Mouse (Mus musculus) lung, postnatal 25 days (tissue): Measurements from ENCODE around the gene Ntn3.

ENCODE experiments used
- DNase-seq: peaks from one replicate; pipeline ENCODE4 v3.0.0; 2022; ENCODE audit warnings: low spot score

Gene Ntn3

DNA sequence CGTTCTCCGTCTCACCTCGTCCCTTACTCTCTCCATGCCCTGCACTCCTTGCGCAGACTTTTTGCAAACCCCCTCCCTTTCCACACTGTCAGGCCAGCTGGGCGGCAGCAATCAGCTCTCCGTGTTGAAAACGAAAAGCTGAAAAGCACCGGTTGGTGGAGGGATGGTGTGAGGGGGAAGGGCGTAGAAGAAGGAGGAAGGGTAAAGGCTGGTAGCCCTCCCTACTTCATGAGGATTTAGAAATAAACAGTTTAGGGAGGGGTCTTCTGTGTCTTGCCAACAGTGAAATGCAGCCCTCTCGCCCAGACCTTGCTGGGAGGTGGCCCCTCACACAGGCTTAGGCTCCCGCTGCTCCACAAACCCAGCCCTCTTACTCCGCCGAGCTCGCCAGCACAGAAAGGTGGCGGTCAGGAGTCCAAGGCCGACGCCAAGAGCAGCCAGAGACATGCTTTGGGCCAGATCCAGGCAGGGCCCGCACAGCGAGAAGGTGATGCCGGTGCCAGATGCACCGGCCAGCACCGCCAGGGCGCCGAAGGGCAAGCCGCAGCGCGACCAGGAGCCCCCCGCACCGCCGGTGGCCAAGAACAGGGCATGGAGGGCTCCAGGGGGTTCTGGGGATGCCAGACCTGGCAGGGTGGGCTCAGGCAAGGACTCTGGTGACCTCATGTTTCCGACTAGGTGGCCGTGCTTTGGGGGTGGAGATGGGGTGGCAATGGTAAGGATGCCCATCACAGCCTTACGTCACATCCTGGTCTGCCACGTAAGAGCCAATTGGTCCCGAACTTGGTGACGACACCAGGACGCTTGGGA is 2.5 kb upstream of the Ntn3 start:
- DNase-seq = no peak

DNA sequence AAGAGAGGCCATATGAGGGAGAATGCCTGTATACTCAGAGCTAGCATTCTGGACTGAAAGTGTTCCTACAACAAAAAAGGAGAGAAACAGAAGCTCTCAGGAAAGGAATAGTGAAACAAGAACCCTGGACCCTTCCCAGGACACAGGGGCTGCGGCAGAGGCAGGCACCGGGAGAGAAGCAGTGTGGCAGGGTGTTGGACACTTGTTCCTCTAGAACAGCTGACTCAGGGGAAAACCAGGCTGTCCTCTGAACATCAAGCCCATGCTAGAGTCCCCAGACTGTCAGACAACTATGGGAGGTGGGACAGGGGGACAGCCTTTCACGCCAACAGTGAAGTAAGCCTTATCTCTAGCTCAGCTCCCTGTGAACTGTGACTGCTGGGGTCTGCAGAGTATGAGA is 1.3 kb upstream of the Ntn3 start:
- DNase-seq = no peak

DNA sequence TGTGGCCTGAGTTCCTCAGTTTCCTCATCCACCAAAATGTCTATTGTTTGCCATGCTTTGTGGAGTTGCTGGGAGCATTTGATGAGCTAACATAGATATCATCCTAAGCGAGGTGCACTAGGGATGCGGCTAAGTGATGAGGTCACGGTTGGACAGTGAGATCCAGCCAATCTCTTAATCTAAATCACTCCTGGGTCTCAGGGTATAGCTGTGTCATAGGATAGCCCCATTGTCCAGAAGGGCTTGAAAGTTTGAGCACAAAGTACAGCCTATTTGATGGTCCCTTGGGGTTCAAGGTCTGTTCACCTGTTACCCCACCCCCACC is 547 bp upstream of the Ntn3 start:
- DNase-seq = no peak

DNA sequence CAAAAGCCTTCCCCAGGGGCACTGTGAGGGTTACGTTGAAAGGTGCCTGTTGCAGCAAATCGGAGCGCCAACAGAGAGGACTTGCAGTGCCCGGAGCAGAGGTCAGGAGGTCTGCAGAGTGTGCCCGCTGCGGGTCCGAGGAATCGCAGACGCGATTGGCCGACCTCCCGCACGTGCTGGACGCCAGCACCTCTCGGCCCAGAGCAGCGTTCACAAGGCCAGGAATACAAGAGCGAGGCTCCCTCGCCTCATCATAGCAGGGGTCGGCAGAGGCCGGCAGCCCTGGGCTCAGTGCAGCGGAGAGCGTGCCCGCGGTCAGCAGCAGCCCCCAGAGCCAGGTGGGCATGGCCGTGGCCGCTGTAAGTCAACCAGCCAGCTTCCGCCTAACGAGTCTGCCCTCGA is 689 bp downstream of the Ntn3 start:
- DNase-seq = no peak

DNA sequence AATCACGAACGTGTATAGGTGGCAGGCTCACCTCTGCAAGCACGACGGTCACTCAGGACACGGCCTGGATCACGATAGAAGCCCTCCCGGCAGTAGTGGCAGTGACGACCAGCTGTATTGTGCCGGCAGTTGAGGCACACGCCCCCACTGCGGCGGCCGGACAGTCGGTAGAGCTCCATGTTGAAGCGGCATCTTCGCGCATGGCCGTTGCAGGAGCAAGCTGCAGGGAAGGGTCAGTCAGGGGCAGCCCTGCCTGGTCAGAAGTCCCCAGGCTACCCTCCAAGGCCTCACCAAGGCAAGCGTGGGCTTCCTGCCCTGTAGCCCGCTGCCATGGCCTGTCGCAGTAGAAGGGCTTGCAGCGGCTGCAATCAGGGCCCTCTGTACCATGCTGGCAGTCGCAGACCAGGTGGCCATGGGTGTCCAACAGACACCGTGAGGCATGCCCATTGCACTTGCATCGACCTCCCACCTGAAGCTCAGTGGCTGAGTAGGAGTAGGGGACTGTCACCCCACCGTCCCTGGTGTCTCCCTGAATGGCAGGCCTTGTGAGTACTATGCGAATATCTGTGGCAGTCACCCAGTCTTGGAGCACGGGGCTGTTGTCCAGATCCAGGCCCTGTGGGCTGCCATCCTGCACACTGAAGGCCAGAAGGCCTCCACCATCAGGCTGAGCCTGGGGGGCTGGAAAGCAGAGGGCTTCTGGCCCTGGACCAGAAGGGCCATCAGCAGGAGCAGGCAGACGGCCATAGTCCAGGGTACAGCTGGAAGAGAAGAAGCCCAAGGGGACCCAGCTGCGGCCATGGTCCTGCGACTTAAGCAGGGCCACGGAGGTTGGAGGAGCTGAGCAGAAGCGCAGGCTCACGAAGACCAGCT is 1.3 kb downstream of the Ntn3 start:
- no peak for DNase-seq

DNA sequence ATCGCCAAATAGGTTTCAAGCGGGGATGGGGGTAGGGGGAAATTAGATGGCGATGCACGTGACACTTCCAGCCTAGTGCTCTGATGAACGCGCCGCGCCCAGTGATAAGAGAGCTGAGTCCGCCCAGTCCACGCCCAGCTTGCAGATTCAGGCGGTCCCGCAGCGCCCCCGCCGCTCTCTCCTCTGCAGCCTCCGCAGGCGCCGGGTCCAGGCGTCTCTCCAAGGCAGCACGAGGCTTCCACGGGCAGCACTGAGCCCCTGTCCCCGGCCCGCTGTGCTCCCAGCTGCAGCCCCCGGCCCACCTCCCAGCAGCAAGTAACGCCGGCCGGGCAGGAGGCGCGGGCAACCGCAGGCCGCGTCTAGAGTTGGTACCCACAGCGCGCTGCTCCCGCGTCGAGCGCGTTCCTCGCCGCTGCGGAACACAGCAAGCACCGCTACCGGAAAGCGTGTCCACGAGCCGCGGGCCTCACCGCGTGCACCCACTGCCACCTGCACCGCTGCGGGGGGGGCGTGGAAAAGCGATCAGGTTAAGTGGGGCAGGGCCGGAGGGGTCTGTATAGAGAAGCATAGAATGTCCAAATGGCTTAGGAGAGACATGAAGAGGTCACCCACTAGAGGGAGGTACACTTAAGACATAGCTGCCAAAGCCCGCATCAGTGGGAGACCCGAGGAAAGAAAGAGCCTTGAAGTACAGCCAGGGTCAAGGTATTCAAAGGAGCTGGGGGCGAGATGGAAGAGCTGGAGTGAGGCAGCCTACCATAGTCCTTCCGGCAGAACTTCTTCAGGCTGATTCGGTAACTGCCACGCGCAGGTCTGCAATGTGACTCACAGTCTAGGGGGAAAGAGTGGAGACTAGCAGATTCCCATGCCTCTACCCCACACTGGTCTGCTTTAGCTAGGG is 2.6 kb downstream of the Ntn3 start:
- no peak for DNase-seq

DNA sequence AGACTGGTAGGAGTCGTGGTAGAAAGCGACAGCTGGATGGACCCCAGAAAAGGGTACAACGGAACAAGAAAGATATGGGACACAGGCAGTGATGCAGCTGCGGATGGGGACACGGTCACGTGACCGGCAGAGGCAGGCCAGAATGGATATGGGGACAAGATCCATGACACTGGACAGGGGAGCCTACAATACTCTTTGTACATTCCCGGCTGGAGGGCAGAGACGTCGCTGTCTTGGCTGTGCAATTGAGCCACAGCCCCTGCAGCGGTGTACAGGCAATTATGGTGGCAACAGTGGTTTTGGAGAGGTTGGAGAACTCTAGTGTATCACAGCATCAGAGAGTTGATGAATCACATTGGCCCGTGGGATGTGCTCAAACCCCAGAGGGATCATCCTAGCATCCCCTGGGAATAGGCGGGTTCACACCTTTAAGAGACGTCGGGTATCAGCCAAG is 3.4 kb downstream of the Ntn3 start:
- no peak for DNase-seq

DNA sequence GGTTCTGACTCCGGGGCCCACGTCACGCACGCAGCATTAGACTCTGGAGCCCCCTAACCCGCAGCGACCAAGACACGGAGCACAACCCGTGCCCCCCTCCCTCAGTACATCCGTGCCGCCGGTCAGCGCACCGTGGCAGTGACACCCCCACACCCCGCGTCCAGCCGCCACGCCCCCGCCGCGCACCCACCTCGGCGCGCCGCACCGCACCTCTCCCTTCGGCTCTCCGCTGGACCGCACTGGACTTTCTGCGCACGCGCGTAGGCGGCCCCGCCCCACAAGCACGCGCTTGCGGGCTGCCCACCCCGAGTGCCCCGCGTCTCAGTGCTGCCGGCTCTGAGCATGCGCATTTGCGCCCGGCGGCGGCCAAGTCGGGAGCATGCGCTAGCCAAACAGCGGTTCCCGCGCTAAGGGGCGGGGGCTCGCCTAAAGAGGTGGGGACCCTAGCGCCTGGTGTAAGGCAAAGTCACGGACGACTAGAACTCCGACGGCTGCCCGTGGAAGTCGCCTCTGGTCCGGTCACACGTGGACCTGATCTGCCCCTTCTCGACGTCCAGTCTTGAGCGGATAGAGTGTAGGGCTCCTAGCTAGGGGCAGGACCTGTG is 3.9 kb downstream of the Ntn3 start, which contains the start of gene Tbc1d24:
Gene Tbc1d24 (minus strand): TSS at position 279 of the 605 bp plus-strand sequence.
- peak; percentile 92 for DNase-seq

DNA sequence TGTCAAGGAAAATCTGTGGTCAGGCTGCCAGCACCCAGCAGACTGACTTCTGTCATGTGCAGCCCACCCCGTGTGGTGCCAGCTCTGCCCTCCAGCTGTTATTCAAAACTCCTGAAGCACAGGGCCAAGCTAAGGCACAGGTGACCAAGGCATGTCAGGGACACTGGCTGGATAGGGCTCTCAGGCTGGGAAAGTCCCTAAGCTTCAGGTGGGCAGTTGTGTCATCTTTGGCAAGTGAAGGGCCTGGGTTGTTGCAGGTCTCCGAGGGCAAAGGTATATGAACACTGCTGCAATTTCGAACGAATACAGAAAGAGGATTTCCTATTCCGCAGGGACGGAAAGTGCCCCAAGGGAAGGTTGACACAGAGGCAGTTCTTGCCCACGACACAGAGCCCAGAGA is 4.5 kb downstream of the Ntn3 start:
- DNase-seq = no peak

DNA sequence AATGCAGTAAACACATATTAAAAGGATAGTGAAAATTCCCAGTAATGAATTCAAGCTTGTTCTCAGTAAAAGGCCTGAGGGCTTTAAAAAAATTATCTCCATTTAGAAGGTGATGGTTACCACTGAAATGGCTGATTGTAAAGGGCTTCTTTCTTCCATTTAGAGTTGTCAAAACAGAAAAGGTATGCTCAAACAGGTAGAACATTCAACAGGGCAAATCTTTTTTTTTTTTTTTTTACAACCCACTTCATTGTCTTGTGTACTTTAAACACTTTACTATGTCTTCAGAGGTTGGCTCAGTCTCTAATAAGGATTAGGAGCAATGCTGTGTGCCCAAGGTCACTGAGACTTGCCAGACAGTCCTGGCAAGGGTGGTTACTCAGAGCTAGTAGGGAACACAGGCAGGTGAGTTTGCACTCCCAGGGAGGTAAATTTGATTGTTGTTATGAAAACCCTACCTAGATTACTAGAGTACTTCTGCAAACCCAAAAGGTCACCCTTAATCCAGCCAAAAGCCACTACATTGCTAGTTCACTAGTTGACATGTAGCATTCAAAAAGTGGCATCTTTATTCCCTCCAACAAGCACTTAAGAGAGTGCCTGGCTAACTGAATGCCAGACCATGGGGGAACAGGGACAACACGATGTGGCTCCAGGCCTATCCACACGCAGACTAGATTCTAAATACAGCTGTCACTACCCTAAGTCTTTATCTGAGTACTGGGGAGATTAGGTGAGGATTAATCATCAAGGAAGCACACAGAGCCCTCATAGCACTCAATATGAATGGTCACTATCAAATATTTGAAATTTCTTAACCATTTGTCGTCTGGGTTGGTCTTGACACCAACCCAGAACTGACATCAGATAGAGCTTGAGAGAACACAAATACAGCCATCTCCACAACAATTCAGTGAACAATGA is 5.5 kb downstream of the Ntn3 start:
- no peak for DNase-seq

DNA sequence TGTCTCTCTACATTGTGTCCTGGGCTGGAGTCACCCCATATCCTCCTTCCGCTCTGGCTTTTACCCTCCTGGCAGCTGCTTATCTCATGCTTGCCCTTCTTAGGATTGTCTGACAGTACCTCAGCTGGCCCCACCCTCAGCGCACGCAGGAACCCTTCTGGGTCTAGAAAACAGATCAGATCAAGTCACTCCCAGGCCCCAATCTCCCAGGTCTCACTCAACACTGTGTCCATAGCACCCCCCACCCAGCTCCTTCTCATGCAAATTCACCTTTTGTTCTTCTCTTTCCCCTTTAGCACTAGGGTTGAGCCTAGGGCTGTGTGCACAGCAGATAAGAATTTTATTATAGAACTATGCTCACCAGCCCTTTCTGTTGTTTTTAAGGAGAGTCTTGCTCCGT is 6.3 kb downstream of the Ntn3 start:
- no peak for DNase-seq

DNA sequence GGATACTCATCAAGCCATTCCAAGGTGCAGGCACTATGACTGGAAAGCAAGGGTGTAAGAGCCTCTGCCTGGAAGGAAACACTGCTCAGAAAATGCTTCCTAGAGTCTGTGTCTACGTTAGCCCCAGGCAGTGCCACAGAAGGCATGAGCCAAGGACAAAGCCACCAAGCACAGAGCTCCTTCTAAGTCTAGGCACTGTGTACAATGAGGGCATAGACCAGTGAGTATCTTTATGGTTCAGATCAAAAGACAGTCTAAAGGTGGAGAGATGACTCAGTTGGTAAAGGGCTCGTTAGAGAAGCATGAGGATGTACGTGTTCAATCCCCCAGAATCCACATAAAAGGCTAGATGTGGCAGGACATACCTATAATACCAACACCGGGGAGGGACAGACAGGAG is 8.2 kb downstream of the Ntn3 start:
- DNase-seq = no peak

DNA sequence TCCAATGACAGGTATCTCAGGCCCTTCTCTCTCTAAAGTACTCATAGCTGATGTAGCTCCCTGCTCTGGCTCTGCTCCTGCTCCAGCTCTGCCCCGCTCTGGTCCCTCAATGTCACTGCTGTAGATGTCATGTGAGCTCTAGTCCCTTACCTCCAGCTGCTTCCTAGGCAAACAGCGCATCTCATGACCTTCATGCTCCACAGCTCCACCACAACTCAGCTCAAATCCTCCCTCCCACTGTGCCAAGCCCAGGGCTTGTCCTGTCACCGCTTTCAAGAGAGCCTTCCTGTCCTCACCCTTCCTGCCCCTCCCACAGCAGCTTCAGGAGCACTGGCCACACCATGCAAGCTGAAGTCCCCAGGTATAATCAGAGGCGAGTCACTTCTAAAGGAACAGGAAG is 9.6 kb downstream of the Ntn3 start:
- no peak for DNase-seq

DNA sequence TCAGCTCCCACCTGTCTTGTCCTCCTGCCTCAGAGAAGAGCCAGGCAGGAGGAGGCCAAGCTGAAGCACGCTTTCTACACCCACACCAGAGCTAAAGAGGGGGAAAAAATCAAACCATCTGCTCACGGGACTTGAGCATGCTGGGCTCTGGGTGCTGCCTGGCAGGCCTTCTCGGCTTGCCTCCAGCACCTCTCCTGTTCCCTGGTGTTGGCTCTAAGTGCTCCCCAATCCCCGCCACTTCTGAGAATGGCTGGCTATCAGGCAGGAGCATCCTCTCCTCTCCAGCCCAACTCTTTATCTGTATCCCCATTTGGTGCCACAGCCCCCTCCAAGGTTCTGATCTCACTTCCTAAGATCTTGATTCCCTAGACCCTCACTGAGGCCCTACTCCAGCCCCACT is 10.1 kb downstream of the Ntn3 start:
- DNase-seq = no peak

DNA sequence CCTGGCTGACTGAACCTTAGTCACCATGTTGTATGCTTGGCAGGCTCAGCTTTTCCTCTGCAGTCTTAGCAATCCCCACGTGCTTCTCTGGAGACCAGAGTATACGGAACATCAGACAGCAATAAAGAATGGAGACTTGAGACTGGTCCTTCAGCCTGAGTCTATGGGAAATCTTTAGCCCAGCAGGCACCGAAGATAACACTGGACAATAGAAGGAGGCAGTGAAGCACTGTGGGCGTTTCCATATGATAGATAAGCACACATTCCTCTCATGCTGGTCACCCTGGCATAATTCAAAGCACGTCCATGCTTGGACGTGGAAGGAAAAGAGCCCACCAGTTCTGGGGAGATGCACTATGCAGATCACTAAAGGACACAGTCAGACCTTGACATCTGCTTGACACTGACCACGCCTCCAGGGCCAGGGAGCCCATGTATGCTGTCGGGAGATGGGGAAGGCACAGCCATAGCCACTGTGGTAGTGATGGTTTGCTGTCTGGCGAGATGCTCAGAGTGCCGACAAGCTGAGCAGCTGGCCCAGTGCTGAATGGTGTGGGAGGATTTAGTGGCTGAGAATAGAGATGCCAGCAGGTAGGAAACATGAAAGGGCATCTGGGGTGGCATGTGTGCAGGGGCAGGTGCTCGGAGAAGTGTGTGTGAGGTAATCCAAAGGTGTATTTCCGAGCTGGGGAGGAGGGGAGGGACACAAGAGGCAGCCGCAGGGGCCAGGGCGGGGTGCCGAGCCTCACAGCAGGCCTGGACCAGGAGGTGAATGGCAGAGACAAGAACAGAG is 12.1 kb downstream of the Ntn3 start:
- DNase-seq = no peak

DNA sequence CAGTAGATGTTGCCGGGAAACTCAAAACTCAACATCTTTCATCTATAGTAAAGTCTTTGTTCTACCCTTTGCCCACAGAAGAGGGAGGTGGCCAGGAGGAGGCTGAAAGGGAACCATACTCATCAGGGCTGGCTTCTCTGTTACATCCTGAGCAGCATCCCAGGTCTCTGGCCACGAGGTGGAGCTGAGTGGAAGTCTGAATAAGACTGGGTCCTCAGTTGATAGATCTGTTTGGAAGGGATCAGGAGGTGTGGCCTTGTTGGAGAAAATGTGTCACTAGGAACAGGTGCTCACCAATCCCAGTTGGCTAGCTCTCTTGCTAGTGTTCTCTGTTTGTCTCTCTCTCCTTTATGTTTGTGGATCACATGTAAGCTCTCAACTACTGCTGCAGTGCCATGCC is 14.0 kb downstream of the Ntn3 start:
- DNase-seq = no peak

DNA sequence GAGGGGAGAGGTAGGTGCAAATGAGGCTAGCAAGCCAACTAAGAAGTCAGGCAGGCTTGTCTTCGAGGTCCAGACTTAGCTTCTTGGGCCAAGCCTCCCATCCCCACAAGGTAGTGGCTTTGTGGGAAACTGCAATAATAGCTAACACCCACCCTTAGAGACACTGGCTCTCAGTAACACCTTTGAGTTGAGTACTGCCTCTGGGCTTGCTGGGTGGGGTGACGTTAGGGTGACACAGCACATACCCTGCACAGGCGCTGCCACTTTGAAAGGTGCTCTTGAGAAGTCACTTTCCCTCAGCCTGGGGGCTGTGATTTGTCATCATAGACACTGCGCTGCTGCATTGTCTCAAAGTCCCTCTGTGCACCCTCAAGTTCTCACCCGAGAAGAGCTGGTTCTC is 15.6 kb downstream of the Ntn3 start:
- no peak for DNase-seq

DNA sequence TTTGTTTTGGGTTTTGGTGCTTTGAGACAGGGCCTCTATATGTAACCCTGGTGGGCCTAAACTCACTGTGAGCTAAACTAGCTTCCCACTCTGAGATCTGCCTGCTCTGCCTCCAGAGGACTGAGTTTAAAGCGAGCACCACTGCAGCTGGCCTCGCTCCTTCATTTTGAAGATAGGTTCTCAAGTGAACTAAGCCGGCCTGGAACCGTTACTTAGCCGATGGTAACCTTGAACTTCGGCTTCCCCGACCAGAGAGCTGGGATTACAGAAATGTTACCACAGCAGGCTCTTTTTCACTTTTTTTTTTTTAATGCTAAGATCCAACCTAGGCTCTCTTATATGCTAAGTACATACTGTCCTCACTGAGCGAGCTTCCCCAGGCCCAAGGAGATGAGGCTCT is 16.1 kb downstream of the Ntn3 start:
- DNase-seq = no peak

DNA sequence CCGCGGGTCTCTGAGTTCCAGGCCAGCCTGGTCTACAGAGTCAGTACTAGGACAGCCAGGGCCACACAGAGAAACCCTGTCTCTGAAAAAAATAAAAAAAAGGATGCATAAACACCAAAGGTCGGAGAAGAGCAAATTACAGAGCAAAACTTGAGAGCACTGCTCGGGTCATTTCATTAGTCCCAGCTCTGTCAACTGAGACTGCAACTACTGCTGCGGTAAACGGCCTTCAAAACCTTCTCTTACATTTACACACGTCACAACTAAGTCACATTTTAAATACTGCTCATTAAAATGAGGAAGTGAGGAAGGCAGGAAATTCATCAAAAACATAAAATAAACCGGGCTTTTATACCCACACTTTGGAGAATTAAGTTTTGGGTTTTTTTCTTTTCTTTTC is 16.5 kb downstream of the Ntn3 start:
- DNase-seq = no peak

DNA sequence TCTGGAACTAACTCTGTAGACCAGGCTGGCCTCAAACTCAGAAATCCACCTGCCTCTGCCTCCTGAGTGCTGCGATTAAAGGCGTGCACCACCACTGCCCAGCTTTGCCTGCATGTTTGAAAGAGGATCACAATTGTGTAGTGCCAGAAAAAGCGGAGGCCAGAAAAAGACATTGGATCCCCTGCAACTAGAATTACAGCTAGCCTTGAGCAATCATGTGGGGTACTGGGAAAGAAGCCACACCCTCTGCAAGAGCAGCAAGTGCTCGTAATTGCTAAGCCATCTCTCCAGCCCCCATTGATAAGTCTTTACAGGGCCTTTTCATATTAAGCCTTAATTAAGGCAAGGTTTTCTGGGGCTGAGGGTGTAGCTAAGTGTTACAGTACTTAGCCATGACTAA is 17.9 kb downstream of the Ntn3 start:
- DNase-seq = no peak
